Mouse (Mus musculus) left cerebral cortex, adult 11 months (tissue): ENCODE results near the gene Fyco1.
A peak's percentile ranks its signal among the peaks of the same experiment; 100 is the strongest.

ENCODE experiments used
- DNase-seq: peaks from one replicate; pipeline ENCODE4 v3.0.0; 2022; ENCODE audit warnings: low spot score

Fyco1 gene

DNA sequence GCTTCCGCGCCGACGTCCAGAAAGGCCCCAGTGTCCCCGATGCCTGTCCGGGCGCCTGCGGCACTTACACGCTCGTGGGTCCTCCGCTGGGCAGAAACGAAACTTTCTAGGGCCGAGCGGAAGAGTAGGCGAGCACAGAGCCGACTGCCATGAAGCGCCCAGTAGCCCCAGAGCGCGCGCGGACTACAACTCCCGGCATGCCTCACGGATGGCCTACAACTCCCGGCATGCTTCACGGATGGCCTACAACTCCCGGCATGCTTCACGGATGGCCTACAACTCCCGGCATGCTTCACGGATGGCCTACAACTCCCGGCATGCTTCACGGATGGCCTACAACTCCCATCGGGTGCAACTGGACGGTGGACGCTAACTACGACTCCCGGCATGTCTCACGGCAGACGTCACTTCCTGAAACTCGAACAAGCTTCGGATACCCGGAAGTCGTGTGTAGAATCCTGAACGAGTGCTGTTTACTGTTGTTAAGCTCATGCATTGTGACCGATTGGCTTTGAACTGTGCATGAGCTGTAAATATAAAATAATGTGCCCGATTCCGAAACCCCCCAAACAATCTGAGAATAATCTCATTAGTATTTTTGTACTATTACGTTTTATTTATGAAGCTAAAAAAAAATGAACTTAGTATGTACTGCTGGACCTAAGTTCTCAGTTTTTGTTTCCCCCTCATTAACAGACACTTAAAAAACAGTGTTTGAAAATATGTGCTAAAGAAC, at the start of gene Fyco1:
Gene Fyco1 (minus strand): TSS at position 187 of the 736 bp plus-strand sequence.
- DNase-seq: peak; percentile 98

DNA sequence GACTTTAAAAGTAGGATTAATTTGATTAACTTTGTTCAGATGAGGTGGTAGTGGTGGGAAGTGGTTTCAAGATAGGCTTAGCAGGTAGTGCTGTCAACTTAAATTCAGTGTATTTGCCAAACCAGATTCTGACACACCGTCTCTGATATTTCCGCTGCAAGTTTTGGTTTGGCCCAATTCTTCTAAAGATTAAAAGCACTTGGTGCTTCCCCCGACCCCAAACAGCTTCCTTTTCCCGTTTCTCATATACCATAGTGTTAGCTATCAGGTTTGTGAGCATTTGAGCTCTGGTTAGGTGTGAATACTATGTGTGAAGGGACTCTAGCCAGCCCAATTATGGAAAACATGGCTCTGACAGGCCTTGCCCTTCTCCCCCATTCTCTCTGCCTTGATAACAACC, 20.4 kb upstream of the Fyco1 start:
- DNase-seq: no peak

GRCm38 (mm10) chr9:123869167-123869784, 17.6 kb upstream of the Fyco1 start:
- no peak for DNase-seq

- DNase-seq: no peak
Measured at GRCm38 (mm10) chr9:123863641-123864040, 11.9 kb upstream of the Fyco1 start.

- DNase-seq: no peak
Measured at GRCm38 (mm10) chr9:123862895-123863616, 11.4 kb upstream of the Fyco1 start.

DNA sequence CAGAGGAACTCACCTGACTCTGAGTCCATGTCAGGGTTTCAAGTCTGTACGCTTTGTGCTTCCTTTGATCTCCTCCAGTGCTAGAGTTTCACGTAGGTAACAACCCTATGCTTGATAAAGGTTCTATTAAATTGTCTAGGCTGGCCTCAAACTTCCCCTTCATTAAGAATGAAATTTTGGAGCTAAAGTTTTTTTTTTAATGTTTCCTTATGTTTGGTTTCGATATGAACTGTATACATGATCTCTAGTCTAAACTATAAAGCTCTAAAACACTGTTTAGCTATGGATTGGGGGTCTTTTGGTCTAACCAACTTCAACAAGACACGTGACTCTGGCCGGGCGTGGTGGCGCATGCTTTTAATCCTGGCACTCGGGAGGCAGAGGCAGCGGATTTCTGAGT, 10.2 kb upstream of the Fyco1 start, which contains the start of gene Xcr1:
Gene Xcr1 (minus strand): TSS at position 101 of the 400 bp plus-strand sequence.
- DNase-seq: no peak

DNA sequence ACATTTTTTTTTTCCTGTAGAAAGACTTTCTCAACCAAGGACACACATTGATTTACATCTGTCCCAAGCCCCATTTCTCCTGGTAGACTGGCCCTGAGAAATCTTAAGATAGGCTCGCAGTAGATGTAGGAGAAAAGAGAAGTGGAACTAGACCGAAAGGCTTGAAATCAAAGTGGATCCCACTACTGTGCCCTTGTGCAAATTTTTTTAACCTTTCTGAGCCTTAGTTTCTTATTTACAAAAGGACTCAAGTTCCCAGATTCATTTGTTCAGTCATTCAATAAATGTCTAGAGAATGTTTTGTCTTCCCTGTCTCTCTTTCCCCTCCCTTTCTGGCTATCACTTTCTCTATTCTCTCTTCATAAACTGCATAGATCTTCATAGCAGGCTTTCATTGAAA, 5.1 kb upstream of the Fyco1 start:
- DNase-seq: no peak

GRCm38 (mm10) chr9:123852449-123853390, 1.0 kb upstream of the Fyco1 start:
- no peak for DNase-seq

DNA sequence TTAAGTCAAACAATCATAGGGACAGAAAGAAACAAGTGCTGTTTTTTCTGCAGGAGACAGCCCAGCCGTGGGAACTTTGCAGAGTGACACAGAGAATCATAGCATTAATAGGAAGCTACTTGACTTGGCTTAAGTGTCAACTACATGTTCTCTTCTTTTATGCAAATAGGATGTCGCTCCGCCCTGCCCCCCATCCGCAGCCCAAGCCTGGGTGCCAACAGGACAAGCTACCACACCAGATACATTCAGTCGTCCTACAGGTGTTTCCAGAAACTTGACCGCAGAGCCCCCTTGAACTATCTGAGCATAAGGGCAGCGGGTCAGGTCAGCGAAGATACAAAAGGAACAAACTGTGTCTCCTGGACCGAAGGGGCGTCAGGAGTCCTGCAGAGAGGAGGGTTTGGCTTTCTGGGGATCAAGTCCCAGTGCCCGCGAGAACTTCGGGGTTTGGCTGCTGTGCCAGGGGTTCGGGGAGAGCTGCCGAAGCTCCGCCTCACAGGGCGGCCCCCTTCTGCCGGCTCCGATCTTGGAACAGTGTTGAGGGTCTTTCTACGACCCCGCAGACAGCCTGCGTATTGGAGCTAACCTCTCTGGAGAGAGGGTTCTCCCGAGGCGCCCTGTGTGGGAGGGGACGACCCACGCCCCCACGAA, 512 bp downstream of the Fyco1 start:
- DNase-seq: peak; percentile 25

DNA sequence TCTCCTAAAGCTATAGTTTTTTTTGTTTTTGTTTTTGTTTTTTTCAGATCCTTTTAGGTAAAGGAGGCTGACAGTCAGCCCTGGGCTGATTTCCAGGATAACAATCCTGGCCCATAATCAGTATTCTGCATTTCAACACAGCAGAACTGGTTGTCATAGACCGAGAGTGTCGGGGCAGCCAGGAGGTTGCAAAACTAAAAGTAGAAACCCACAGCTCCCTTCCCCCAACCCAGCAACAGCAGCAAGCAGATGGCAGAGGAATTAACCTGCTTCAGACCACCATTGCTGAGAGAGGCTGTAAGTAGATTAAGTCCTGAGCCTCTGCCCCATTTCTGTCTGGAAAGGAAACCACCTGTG, 1.0 kb downstream of the Fyco1 start:
- DNase-seq: no peak

- no peak for DNase-seq
Measured at GRCm38 (mm10) chr9:123849976-123850695, 1.6 kb downstream of the Fyco1 start.

DNA sequence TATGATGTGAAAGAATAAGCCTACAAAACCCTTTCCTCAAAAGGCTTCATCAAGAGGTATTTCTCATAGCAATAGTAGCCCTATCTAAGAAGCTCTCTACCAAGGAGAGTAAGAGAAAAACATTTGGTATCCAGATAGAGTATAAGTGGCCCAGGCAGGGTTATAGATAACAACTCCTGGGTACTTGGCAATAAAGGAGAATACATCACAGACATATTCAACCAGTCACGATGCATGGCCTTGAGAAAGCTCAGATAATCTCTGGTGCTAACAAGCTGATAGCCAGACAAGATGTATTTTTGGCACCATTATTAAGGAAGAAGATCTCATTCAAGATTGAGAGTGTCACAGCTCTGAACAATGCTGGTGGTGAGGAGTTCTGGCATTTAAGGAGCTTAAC, 5.2 kb downstream of the Fyco1 start:
- no peak for DNase-seq

- DNase-seq: no peak
Measured at GRCm38 (mm10) chr9:123845120-123845519, 6.6 kb downstream of the Fyco1 start.

DNA sequence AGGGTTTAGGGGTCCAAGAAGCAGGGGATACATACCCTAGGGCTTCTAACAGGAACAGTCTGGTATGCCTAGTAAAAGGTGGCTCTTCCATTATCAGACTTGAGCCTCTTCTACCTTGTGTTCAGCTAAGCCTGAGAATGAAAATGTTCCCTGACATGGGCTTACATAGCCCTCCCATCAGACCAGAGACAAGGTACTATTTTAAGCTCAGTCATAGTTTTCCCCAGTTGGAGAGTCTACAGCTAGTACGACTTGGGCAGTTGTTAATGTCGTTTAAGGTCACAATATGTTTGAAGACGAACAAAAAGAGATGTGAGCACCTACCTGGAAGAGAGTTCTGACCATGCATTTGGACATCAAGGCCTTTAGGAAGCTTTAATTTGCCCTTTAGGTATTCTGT, 7.2 kb downstream of the Fyco1 start:
- DNase-seq: no peak

- DNase-seq: no peak
Measured at GRCm38 (mm10) chr9:123840243-123840642, 11.5 kb downstream of the Fyco1 start.

GRCm38 (mm10) chr9:123835851-123836250, 15.8 kb downstream of the Fyco1 start:
- no peak for DNase-seq

GRCm38 (mm10) chr9:123828916-123829315, 22.8 kb downstream of the Fyco1 start:
- no peak for DNase-seq

- DNase-seq: no peak
Measured at GRCm38 (mm10) chr9:123826631-123827030, 25.1 kb downstream of the Fyco1 start.

- DNase-seq: no peak
Measured at GRCm38 (mm10) chr9:123818601-123819000, 33.1 kb downstream of the Fyco1 start.

DNA sequence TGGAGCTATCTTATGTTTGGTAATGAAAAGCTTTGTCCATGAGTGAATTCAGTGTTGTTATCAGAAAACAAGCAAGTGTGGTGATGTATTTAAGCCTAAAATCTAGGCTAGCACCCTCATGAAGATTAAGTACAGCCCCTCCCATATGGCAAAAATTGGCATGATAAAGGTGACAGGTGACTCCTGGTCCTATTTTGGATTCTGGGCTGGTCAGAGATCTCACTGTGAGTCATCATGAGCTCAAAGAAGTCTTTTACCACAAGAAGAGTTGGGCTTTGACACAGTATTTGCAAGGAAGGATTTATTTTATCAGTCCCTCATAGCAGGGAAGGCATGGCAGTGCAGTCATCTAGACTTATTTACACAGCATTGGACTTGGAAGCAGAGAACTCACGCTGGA, 35.7 kb downstream of the Fyco1 start:
- no peak for DNase-seq

- DNase-seq: no peak
Measured at GRCm38 (mm10) chr9:123815444-123815843, 36.3 kb downstream of the Fyco1 start.
